Mouse (Mus musculus) lung, adult 2 months (tissue): ENCODE measurements at regions not wholly inside any gene's neighbourhood (a gene's known extent, or its start where the extent isn't known, plus 50 kb on each side); places are given as distances from the start of the nearest gene placed in this dataset.

Source experiments
- CTCF ChIP-seq: fragments of 200-500 bp; IDR thresholded peaks from 2 replicates; pipeline ENCODE4 v1.5.1; 2011; ENCODE audit warnings: mild to moderate bottlenecking, low read length, control low read depth; ENCODE audit not compliant: insufficient read depth
- POLR2A ChIP-seq: fragments of 200-500 bp; IDR thresholded peaks from 2 replicates; pipeline ENCODE4 v1.6.1; 2011; ENCODE audit warnings: low read depth, mild to moderate bottlenecking, control low read depth, low read length, borderline replicate concordance; ENCODE audit errors: extremely low read depth

GRCm38 (mm10) chr4:54712929-54713328, 231.9 kb upstream of the Zfp462 start:
- TF ChIP-seq CTCF (no peak), POLR2A (no peak)
